Mouse (Mus musculus) hematopoietic multipotent progenitor cell, adult 10-12 weeks (in vitro differentiated cells): Measurements from ENCODE around the gene Arl6ip1. TPM values are rescaled to one million over a fixed set of nuclear protein-coding genes. Genes with fewer than 3 reads are reported as not detected.

Source experiments
- polyA plus RNA-seq: library from polyadenylated mRNA; stranded (reverse); fragments of >175 nt; gene quantifications from 2 replicates; pipeline ENCODE4 v1.2.3, GENCODE M21; 2012; ENCODE audit warnings: low replicate concordance

Gene Arl6ip1
- polyA plus RNA-seq, result 5.9 and 56.7 TPM in 2 replicates

DNA sequence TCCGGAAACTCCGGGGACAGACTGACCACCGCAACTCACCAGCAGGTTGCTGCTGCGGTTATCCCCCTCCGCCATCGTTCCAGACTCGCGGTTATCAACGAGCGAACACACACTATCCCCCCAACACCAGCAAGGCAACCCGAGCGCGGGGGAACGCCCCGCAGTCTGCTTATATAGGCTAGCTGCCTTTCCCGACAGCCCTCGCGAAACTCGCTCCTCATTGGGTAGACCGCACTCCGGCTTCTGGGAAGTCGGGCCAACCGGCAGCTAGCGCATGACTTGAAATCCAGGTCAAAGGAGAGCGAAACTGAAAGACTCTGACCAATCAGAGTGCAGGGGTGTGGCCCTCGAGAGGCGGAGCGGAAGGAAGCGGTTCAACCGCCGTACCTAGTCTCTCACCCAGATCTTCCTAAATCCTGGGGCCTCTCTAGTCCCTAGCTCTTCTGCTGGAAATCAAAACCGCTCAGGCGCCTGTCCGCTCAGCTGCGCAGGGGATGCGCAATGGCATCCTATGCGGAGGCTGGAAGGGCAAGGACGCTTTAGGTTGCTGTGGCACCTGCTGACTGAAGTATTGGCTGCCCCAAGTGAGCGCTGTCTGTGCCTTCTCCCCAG is at the start of gene Arl6ip1:
Gene Arl6ip1, minus strand, starts transcription at position 233 of the 612 bp plus-strand sequence.

DNA sequence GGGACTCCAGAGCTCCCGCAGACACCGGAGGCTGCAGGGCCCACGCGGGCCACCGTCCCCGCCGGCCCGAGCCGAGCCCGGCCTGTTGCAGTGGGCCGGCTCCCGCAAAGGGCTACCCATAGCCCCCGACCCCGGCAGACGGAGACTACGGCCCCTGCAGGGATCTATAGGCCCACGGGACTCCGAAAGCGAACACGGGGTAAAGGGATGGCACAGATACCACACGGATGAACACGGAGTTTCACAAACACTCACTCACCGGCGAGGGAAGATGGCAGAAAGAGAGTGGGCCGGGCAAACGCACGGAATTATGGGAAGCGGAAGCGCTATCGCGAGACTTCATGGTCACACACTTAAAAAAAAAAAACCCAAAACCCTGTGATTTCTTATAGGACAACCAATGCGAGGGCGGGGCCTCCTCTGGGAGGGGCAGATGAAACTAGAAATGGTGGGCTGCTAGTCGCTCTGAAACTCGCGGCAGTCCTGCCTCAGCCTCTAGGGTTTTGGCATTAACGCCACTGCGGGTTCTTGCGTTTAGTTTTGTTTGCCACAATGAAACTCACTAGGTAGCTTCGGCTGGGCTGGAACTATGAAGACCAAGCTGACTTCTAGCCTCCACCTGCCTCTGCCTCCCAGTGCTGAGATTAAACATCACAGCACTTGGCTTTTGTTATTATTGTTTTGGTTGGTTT is 13.4 kb downstream of the Arl6ip1 start, which contains the start of gene Rps15a:
Gene Rps15a, minus strand, starts transcription at position 312 of the 692 bp plus-strand sequence.

Other genes starting within 250 kb of the Arl6ip1 start
- gene Rps15a, start 13.5 kb downstream of the Arl6ip1 start, polyA plus RNA-seq, result 17.2 and 53.8 TPM in 2 replicates
- gene Smg1, start 114.0 kb upstream of the Arl6ip1 start, polyA plus RNA-seq, result 25.1 and 162 TPM in 2 replicates